Mouse (Mus musculus) olfactory bulb, adult 2 months (tissue): ENCODE measurements at regions not wholly inside any gene's neighbourhood (a gene's known extent, or its start where the extent isn't known, plus 50 kb on each side); places are given as distances from the start of the nearest gene placed in this dataset.

Experiments
- H3K27ac ChIP-seq: fragments of 200-500 bp; 2 replicates; pipeline ENCODE4 v1.5.1; 2012; ENCODE audit warnings: low read depth, low read length; ENCODE audit not compliant: insufficient read depth
- H3K4me1 ChIP-seq: fragments of 200-500 bp; 2 replicates; pipeline ENCODE4 v1.6.1; 2012; ENCODE audit warnings: low read length; ENCODE audit not compliant: control insufficient read depth, insufficient read depth
- H3K4me3 ChIP-seq: fragments of 200-500 bp; 2 replicates; pipeline ENCODE4 v1.5.1; 2012; ENCODE audit warnings: mild to moderate bottlenecking, low read depth, low read length, moderate library complexity; ENCODE audit not compliant: insufficient read depth
- CTCF ChIP-seq: fragments of 200-500 bp; IDR thresholded peaks from 2 replicates; pipeline ENCODE4 v1.5.1; 2012; ENCODE audit warnings: low read depth, mild to moderate bottlenecking, low read length, moderate library complexity; ENCODE audit not compliant: insufficient read depth
- POLR2A ChIP-seq: fragments of 200-500 bp; IDR thresholded peaks from 2 replicates; pipeline ENCODE4 v1.6.1; 2012; ENCODE audit warnings: mild to moderate bottlenecking, low read depth, low read length, moderate library complexity; ENCODE audit not compliant: insufficient read depth
- WGBS: fragments of 180-500 bp; shearing (Covaris S2); methylation state at CpG from one replicate; pipeline ENCODE4 v1.1.7; 2018; 5-methylcytosine and 5-hydroxymethylcytosine counted together

- Histone ChIP-seq H3K4me1 (peaks cover 4% of the 10 kb centered on the region; the same call in 1 of the 2 replicates), H3K27ac (no peak overlapping the region), H3K4me3 (no peak overlapping the region)
- TF ChIP-seq POLR2A (no peak), CTCF (no peak)
- 95% methylated on average over 3 of the region's 3 CpGs for WGBS
Measured at GRCm38 (mm10) chr6:88998927-88999722, 97.1 kb downstream of the Tpra1 start.

GRCm38 (mm10) chr6:89000359-89000758, 98.3 kb downstream of the Tpra1 start:
- TF ChIP-seq CTCF: no peak
- TF ChIP-seq POLR2A: no peak
- H3K27ac ChIP-seq: no peak overlapping the region
- peaks cover 4% of the 10 kb centered on the region; the same call in 1 of the 2 replicates for H3K4me1 ChIP-seq
- no peak overlapping the region for H3K4me3 ChIP-seq
- WGBS: 16% methylated on average over 14 of the region's 14 CpGs

DNA sequence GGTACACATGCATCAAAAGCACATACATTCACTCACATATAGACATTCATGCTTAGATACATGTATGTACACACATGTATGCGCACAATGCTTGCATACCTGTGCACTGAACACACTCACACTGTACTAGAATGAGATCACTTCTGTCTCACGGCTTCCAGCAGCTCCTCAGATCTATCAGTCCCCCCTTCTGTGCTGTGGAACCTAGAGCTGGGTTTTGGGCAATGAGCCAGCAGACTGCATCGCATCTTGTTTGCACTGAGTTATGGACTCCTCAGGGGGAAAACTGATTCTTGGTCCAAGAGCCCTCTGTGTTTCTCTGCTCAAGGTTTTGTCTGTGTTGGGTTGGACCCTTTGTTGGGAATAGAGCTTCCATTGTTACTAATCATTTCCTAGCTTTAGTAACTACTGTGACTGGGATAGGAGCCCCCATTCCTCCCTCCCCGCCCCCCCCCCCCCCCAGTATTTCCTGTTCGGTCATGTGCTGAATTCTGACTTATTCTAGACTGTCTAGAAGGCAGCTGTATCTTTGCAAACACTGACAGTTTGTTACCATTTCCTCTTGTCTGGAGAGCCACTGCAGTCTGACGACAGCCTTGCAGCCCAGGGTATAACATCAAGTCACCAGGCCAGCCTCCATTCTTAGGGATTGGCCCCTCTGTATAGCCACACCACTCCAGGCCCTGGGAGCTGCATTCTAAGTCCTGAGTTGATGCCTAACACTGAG, 101.3 kb downstream of the Tpra1 start:
- no peak for TF ChIP-seq CTCF
- no peak for TF ChIP-seq POLR2A
- Histone ChIP-seq H3K4me1 (peaks cover 16% of the 10 kb centered on the region), H3K4me3 (no peak overlapping the region), H3K27ac (no peak overlapping the region)
- WGBS: 52% methylated on average over 6 of the region's 6 CpGs

DNA sequence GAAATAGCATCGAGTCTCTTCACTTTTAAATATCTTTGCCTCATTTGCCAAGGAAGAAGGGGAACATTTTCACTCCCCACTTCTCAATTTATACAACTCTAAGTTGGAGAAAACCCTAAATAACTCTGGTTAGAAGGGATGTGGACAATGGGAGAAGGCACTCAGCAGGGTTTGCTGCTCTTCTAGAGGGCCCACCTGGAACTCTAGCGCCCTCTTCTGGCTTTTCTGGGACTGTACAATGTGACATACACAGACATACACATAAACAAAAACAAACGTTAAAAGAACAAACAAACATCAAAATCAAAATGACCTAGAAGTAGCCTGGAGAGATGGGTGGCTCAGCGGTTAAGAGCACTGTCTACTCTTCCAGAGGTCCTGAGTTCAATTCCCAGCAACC, 103.0 kb downstream of the Tpra1 start:
- peaks cover 31% of the 10 kb centered on the region for H3K4me1 ChIP-seq
- H3K4me3 ChIP-seq: no peak overlapping the region
- no peak overlapping the region for H3K27ac ChIP-seq
- 55% methylated on average over 4 of the region's 4 CpGs for whole genome bisulfite sequencing
- TF ChIP-seq POLR2A (no peak), CTCF (no peak)

- Histone ChIP-seq H3K4me1 (peaks cover 33% of the 10 kb centered on the region), H3K4me3 (no peak overlapping the region), H3K27ac (no peak overlapping the region)
- WGBS: 41% methylated on average over 17 of the region's 17 CpGs
- no peak for TF ChIP-seq CTCF
- no peak for TF ChIP-seq POLR2A
Measured at GRCm38 (mm10) chr6:89006997-89007396, 104.9 kb downstream of the Tpra1 start.

DNA sequence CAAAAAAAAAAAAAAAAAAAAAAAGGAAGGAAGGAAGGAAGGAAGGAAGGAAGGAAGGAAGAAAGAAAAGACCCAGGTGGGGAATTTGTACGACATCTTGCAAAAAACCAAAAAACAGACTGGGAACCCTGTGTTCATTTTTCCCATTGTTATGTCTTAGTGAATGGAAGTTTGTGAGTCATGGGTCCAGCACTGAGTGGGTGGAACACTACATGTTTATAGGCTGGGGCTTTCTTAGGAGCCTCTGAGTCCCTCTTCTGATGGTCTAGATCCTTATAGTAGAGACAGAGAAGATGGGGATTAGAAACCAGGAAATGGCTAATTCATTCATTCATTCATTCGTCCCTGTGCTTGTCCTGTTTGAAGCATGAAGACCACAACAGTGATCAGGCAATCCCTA, 105.5 kb downstream of the Tpra1 start:
- 57% methylated on average over 2 of the region's 2 CpGs for WGBS
- Histone ChIP-seq H3K4me3 (no peak overlapping the region), H3K4me1 (peaks cover 33% of the 10 kb centered on the region), H3K27ac (no peak overlapping the region)
- TF ChIP-seq CTCF (no peak), POLR2A (no peak)

DNA sequence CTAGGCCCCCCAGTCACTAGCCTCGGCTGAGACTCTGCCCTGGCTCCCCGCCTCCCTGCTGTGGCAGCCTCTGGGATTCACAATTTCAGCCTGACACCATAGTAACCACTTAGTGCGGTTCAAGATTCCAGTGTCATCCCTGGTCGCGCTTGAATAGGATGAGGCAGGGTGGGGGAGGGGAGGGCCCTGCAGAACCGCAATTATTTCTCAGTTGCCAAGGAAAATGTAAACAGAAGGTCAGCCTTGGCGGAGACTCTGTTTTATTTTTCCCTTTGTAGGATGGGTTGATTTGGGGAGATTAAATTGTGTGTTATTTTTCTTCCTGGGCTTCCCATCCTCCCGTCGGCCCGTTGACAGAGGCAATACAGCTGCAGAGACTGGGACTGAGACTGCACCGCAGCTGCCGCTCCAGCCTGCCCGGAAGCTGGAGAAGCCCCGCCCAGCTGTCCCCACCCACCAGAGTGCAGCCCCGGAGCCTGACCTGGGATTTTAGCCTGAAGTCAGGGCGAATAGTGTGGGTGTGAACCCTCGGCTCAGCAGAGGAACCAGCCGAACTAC, 106.6 kb downstream of the Tpra1 start:
- WGBS: 3% methylated on average over 18 of the region's 18 CpGs
- peaks cover 37% of the 10 kb centered on the region for H3K4me1 ChIP-seq
- no peak overlapping the region for H3K27ac ChIP-seq
- H3K4me3 ChIP-seq: no peak overlapping the region
- no peak for TF ChIP-seq POLR2A
- TF ChIP-seq CTCF: no peak

DNA sequence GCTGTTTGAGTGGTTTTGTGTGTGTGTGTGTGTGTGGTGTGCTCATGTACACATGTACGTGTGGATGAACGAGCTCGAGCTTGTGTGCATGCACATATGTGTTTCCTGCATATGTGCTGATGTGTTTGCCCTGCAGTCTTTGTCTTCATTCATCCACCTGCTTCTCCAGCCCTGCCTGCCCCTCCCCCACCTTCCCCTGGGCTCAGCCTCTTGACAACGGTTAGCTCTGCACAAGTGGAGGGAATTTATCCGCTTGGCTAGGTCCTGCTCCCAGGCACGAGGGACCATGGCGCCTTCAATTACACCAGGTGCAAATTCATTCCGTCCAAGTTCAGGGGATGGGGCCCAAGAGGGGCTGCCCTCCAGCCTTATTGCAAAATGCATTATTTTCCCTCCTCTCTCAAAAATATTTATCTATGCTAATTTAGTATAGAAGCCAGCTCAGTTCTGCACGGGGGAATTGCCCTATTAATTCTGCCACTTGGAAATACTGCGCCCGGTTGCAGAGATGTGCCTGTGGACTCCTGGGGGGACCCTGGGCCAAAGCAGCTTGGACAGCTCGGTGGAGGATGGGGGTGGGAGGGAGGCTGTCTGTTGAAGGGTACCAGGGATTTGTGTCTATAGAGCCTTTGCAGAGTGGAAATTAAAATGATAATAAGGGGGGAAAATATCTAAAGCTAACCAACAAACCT, 111.1 kb downstream of the Tpra1 start:
- peaks cover 27% of the 10 kb centered on the region for H3K4me1 ChIP-seq
- 43% methylated on average over 12 of the region's 12 CpGs for WGBS
- no peak overlapping the region for H3K27ac ChIP-seq
- TF ChIP-seq CTCF: no peak
- H3K4me3 ChIP-seq: no peak overlapping the region
